Mouse (Mus musculus) midbrain, embryonic 16.5 days (tissue): ENCODE results near the gene Lsm14b. TPM values are rescaled to one million over a fixed set of nuclear protein-coding genes. Genes with fewer than 3 reads are reported as not detected.

Experiments used
- ATAC-seq: fragments of 200-750 bp; cut with Nextera tagmentation; 2 replicates; pipeline ENCODE4 v1.8.0; 2017; ENCODE audit warnings: moderate TSS enrichment
- H3K27ac ChIP-seq: fragments of 300-500 bp; sonication (generic); 2 replicates; pipeline ENCODE4 v1.5.1; 2014; ENCODE audit warnings: mild to moderate bottlenecking, low read length, mixed read lengths
- H3K27me3 ChIP-seq: fragments of 300-500 bp; sonication (generic); 2 replicates; pipeline ENCODE4 v1.6.1; 2014; ENCODE audit warnings: low read depth, low read length, mixed read lengths; ENCODE audit not compliant: control insufficient read depth, insufficient read depth
- H3K36me3 ChIP-seq: fragments of 300-500 bp; sonication (generic); 2 replicates; pipeline ENCODE4 v1.6.1; 2014; ENCODE audit warnings: mild to moderate bottlenecking, low read length, moderate library complexity, mixed read lengths; ENCODE audit not compliant: control insufficient read depth, insufficient read depth
- H3K4me1 ChIP-seq: fragments of 300-500 bp; sonication (generic); 2 replicates; pipeline ENCODE4 v1.6.1; 2014; ENCODE audit warnings: mild to moderate bottlenecking, low read length, mixed read lengths; ENCODE audit not compliant: control insufficient read depth, insufficient read depth
- H3K4me2 ChIP-seq: fragments of 300-500 bp; sonication (generic); 2 replicates; pipeline ENCODE4 v1.6.1; 2014; ENCODE audit warnings: mild to moderate bottlenecking, low read length, mixed read lengths
- H3K4me3 ChIP-seq: fragments of 300-500 bp; sonication (generic); 2 replicates; pipeline ENCODE4 v1.5.1; 2014; ENCODE audit warnings: low read depth, mild to moderate bottlenecking, low read length, moderate library complexity, mixed read lengths
- H3K9ac ChIP-seq: fragments of 300-500 bp; sonication (generic); 2 replicates; pipeline ENCODE4 v1.6.1; 2014; ENCODE audit warnings: low read depth, low read length, mixed read lengths
- H3K9me3 ChIP-seq: fragments of 300-500 bp; sonication (generic); replicated peaks from 2 replicates; pipeline ENCODE4 v1.6.1; 2014; ENCODE audit warnings: mild to moderate bottlenecking, low read length, mixed read lengths; ENCODE audit not compliant: control insufficient read depth, poor library complexity, severe bottlenecking
- WGBS: fragments of 180-500 bp; shearing (Covaris S2); extraction: QIAGEN DNeasy Blood & Tissue Kit; methylation state at CpG from one replicate; pipeline ENCODE4 v1.1.7; 2014; 5-methylcytosine and 5-hydroxymethylcytosine counted together
- polyA plus RNA-seq: library from polyadenylated mRNA; unstranded; fragments of >200 nt; fragmentation: Nextera tagmentation; extraction: Ambion mirVana; gene quantifications from 2 replicates; pipeline ENCODE4 v1.2.1, GENCODE M21; 2015

Lsm14b gene
- polyA plus RNA-seq, 1 experiment from 2014 or later, result 21.0 TPM

GRCm38 (mm10) chr2:180025135-180025860 is 511 bp downstream of the Lsm14b start:
- 0% methylated on average over 76 of the region's 84 CpGs for WGBS
- peaks cover 6% of the 10 kb centered on the region; the same call in 1 of the 2 replicates for H3K36me3 ChIP-seq
- peak; percentile 54 for ATAC-seq
- peak overlapping the region; percentile 80 for H3K4me3 ChIP-seq
- H3K27me3 ChIP-seq, result peaks cover 16% of the 10 kb centered on the region
- peaks cover 32% of the 10 kb centered on the region for H3K4me1 ChIP-seq
- no peaks in the 10 kb centered on the region for H3K9me3 ChIP-seq
- H3K9ac ChIP-seq, result peak overlapping the region; percentile 97
- H3K4me2 ChIP-seq, result peak overlapping the region; percentile 90
- peak overlapping the region; percentile 97 for H3K27ac ChIP-seq

DNA sequence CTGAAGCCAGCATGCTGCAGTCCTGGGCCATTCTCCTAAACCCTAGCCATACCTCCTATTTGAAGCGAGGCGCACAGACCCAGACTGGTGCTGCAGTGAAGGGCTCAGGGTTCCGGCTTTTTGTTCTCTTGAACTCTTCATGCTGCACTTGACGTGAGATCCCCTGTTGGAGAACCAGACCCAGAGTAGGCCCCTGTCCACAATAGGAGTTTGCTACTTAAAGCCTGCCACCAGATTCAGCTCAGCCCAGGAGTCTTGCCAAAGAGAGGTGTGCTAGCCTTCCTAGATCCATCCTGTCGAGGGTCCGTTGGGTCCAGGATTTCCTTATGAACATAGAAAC is 1.0 kb downstream of the Lsm14b start:
- peak overlapping the region; percentile 97 for H3K9ac ChIP-seq
- 6% methylated on average over 6 of the region's 6 CpGs for WGBS
- H3K27ac ChIP-seq, result peak overlapping the region; percentile 97
- H3K4me1 ChIP-seq, result peaks cover 32% of the 10 kb centered on the region
- peaks cover 10% of the 10 kb centered on the region; the same call in 1 of the 2 replicates for H3K36me3 ChIP-seq
- no peaks in the 10 kb centered on the region for H3K9me3 ChIP-seq
- peaks cover 16% of the 10 kb centered on the region for H3K27me3 ChIP-seq
- H3K4me3 ChIP-seq, result peak overlapping the region; percentile 80
- no peak for ATAC-seq
- peak overlapping the region; percentile 90 for H3K4me2 ChIP-seq

DNA sequence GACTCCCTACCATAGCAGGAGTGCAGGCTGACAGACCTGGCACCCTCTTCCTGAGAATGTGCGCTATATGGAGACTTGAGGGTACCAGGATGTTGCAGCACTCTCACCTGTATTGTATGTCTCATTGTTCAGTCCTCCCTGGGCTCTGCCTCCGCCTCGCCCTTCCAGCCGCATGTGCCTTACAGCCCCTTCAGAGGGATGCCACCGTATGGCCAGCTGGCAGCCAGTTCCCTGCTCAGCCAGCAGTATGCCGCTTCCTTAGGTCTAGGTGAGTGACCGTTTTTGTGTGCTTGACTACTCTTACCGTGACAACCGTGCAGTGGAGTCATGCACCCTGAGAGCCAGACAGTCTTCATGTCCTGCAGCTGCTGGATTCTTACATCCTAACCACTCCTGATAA is 3.0 kb downstream of the Lsm14b start:
- ATAC-seq, result no peak

DNA sequence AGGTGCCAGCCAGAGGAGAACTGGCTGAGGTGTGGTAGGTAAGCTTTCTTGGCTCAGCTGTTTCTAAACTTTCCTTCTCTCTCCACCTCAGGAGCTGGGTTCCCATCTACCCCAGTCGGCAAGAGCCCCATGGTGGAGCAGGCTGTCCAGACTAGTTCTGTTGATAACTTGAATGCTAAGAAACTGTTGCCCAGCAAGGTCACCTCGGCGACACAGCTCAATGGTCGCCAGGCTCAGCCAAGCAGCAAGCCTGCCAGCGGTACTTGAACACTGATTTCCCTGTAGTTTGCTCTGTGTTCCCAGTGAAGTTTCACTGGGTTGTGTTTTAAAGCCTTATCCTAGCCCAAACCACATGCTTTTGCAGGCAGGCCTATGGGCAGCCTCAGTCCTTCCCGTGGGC is 6.5 kb downstream of the Lsm14b start:
- Histone ChIP-seq H3K4me2 (no peak overlapping the region), H3K36me3 (peaks cover 27% of the 10 kb centered on the region), H3K27me3 (no peaks in the 10 kb centered on the region), H3K9me3 (no peaks in the 10 kb centered on the region), H3K4me1 (peaks cover 28% of the 10 kb centered on the region), H3K27ac (no peak overlapping the region), H3K9ac (no peak overlapping the region), H3K4me3 (no peak overlapping the region)
- no peak for ATAC-seq
- 80% methylated on average over 6 of the region's 6 CpGs for WGBS

More for the DNA sequence above, 3.0 kb downstream of the Lsm14b start:
- Histone ChIP-seq H3K4me2 (peak overlapping the region; percentile 90), H3K9me3 (no peaks in the 10 kb centered on the region), H3K27me3 (peaks cover 4% of the 10 kb centered on the region), H3K4me3 (peak overlapping the region; percentile 80), H3K9ac (peak overlapping the region; percentile 97), H3K4me1 (peaks cover 32% of the 10 kb centered on the region), H3K27ac (no peak overlapping the region), H3K36me3 (peaks cover 23% of the 10 kb centered on the region)
- 76% methylated on average over 9 of the region's 9 CpGs for WGBS

DNA sequence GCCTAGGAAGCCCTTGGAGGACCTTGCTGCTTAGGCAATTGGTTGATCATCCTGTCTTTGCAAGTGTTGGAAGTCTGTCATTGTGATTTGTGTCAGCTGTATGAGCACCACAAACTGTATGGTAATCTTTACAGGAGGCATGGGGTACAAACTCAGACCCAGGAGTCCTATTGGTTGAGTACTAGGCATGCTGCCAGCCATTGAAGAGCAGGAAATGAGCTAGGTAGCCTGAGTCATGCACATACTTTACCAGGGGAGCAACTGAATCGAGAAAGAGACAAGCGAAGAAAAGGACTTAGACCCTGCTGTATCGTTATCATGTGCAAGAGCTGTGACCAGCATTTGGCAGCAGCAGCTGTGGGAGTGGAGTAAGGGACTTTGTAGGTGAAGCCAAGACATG is 8.1 kb downstream of the Lsm14b start:
- no peaks in the 10 kb centered on the region for H3K9me3 ChIP-seq
- H3K4me2 ChIP-seq, result no peak overlapping the region
- no peak overlapping the region for H3K9ac ChIP-seq
- ATAC-seq, result no peak
- peaks cover 11% of the 10 kb centered on the region for H3K4me1 ChIP-seq
- H3K27me3 ChIP-seq, result no peaks in the 10 kb centered on the region
- 77% methylated on average over 3 of the region's 3 CpGs for WGBS
- peaks cover 37% of the 10 kb centered on the region for H3K36me3 ChIP-seq
- H3K4me3 ChIP-seq, result no peak overlapping the region
- H3K27ac ChIP-seq, result no peak overlapping the region

DNA sequence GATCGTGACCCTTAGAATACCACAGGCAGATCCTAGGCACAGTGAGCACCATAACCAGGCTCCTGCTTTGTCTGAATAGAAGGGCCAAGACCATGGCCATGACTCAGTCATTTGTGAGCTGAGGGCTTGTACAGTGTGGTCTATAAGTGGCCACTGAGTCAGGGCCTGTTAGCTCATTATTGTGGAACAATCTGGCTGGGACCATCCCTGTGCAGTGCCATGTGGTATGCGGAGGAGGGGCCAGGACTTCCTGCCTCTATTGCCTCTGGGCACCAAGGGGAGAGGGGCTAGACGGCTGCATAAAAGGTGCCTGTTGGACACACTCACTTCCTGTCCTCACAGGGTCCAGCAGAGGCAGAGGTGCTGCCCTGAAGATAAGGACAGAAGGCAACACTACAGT is 9.2 kb downstream of the Lsm14b start:
- ATAC-seq, result no peak
- WGBS, result 75% methylated on average over 3 of the region's 3 CpGs

DNA sequence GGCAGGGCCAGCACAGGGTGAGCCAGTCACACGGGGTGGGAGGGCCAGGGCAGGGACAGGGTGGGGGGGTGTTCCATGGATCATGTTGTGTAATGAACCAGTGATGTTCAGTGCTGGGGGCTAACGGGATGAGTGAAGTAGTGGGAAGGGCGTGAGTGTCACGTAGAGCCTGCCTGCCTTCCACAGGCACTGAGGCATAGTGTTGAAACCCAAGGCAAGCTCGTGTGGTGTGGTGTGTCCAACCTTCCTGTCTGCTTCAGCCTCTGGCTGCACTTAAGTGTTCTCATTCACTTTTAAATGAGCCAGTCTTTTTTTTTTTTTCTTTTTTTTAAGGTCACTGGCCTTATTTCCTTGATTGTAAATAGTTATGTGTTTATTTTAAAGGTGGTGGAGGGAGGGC is 10.0 kb downstream of the Lsm14b start:
- 0 out of 2 replicates have a peak, but pooled peaks have one; percentile 36 for ATAC-seq
- no peak overlapping the region for H3K9ac ChIP-seq
- peaks cover 41% of the 10 kb centered on the region for H3K36me3 ChIP-seq

More for the DNA sequence above, 9.2 kb downstream of the Lsm14b start:
- H3K36me3 ChIP-seq, result peaks cover 45% of the 10 kb centered on the region
- no peaks in the 10 kb centered on the region for H3K9me3 ChIP-seq
- no peaks in the 10 kb centered on the region for H3K27me3 ChIP-seq
- no peak overlapping the region for H3K4me3 ChIP-seq
- peaks cover 1% of the 10 kb centered on the region for H3K4me1 ChIP-seq
- H3K4me2 ChIP-seq, result no peak overlapping the region
- H3K27ac ChIP-seq, result no peak overlapping the region
- no peak overlapping the region for H3K9ac ChIP-seq

GRCm38 (mm10) chr2:180040406-180040805 is 15.6 kb downstream of the Lsm14b start:
- no peaks in the 10 kb centered on the region for H3K27me3 ChIP-seq
- WGBS, result 62% methylated on average over 6 of the region's 6 CpGs
- H3K9me3 ChIP-seq, result no peaks in the 10 kb centered on the region
- H3K27ac ChIP-seq, result no peak overlapping the region
- no peak for ATAC-seq
- H3K4me2 ChIP-seq, result peak overlapping the region; percentile 89
- peak overlapping the region; percentile 97; the same call in 1 of the 2 replicates for H3K4me3 ChIP-seq
- peaks cover 17% of the 10 kb centered on the region for H3K36me3 ChIP-seq
- H3K9ac ChIP-seq, result peak overlapping the region; percentile 31; the same call in 1 of the 2 replicates
- H3K4me1 ChIP-seq, result peaks cover 36% of the 10 kb centered on the region

More for the DNA sequence above, 10.0 kb downstream of the Lsm14b start:
- H3K27ac ChIP-seq, result no peak overlapping the region
- 76% methylated on average over 5 of the region's 5 CpGs for WGBS
- H3K4me3 ChIP-seq, result no peak overlapping the region
- H3K9me3 ChIP-seq, result no peaks in the 10 kb centered on the region
- no peak overlapping the region for H3K4me2 ChIP-seq
- H3K4me1 ChIP-seq, result no peaks in the 10 kb centered on the region
- H3K27me3 ChIP-seq, result no peaks in the 10 kb centered on the region

- under 1% methylated on average over 58 of the region's 66 CpGs for WGBS
- ATAC-seq, result peak; percentile 49
- peak overlapping the region; percentile 89 for H3K4me2 ChIP-seq
- peaks cover 17% of the 10 kb centered on the region for H3K36me3 ChIP-seq
- no peaks in the 10 kb centered on the region for H3K9me3 ChIP-seq
- H3K27ac ChIP-seq, result peak overlapping the region; percentile 98
- H3K4me3 ChIP-seq, result peak overlapping the region; percentile 97
- H3K4me1 ChIP-seq, result peaks cover 36% of the 10 kb centered on the region
- no peaks in the 10 kb centered on the region for H3K27me3 ChIP-seq
- peak overlapping the region; percentile 92 for H3K9ac ChIP-seq
Observed at GRCm38 (mm10) chr2:180041577-180042255, 16.9 kb downstream of the Lsm14b start.
